Mouse (Mus musculus): ENCODE measurements at regions not wholly inside any gene's neighbourhood (a gene's known extent, or its start where the extent isn't known, plus 50 kb on each side); places are given as distances from the start of the nearest gene placed in this dataset.
A peak's percentile ranks its signal among the peaks of the same experiment; 100 is the strongest.

- DNase-seq: no peak
Observed at GRCm38 (mm10) chr15:34775714-34776113, 418.0 kb upstream of the 9430069I07Rik start.

- DNase-seq: no peak
Observed at GRCm38 (mm10) chr15:34751746-34752145, 394.1 kb upstream of the 9430069I07Rik start.

- DNase-seq: no peak
Observed at GRCm38 (mm10) chr15:34751021-34751420, 393.3 kb upstream of the 9430069I07Rik start.

GRCm38 (mm10) chr15:34747111-34747510 is 389.4 kb upstream of the 9430069I07Rik start:
- no peak for DNase-seq

GRCm38 (mm10) chr15:34743130-34743782 is 385.6 kb upstream of the 9430069I07Rik start:
- DNase-seq: peak; percentile 64 to 65

- DNase-seq: no peak
Observed at GRCm38 (mm10) chr15:34741488-34741887, 383.8 kb upstream of the 9430069I07Rik start.

Measured in cerebellum, postnatal 36 days (tissue).